Mouse (Mus musculus) myocyte (in vitro differentiated cells): ENCODE results near the gene Gm42688. TPM values are rescaled to one million over a fixed set of nuclear protein-coding genes. Genes with fewer than 3 reads are reported as not detected.
A peak's percentile ranks its signal among the peaks of the same experiment; 100 is the strongest.
"Not testable (repeated sequence)": the region's sequence is repeated elsewhere in the genome, so short reads cannot be mapped to it uniquely, and the experiment has no call there.

Source experiments
- H3K27me3 ChIP-seq: one replicate; pipeline ENCODE4 v1.6.1; 2011; ENCODE audit not compliant: control insufficient read depth, insufficient read depth, insufficient read length
- H3K36me3 ChIP-seq: one replicate; pipeline ENCODE4 v1.6.1; 2011; ENCODE audit not compliant: control insufficient read depth, insufficient read depth
- H3K4me2 ChIP-seq: one replicate; pipeline ENCODE4 v1.6.1; 2011; ENCODE audit warnings: low read depth, control low read depth
- H3K4me3 ChIP-seq: one replicate; pipeline ENCODE4 v1.5.1; 2011; ENCODE audit warnings: mild to moderate bottlenecking, control low read depth, moderate library complexity
- H3K79me2 ChIP-seq: one replicate; pipeline ENCODE4 v1.6.1; 2011; ENCODE audit not compliant: control insufficient read depth, insufficient read depth
- H3ac ChIP-seq: one replicate; pipeline ENCODE4 v1.6.1; 2011; ENCODE audit not compliant: control insufficient read depth, insufficient read length
- CEBPB ChIP-seq: IDR thresholded peaks from 2 replicates; pipeline ENCODE4 v1.6.1; 2011; ENCODE audit warnings: mild to moderate bottlenecking, moderate library complexity; ENCODE audit not compliant: poor library complexity, insufficient read depth, severe bottlenecking
- E2F4 ChIP-seq: IDR thresholded peaks from one replicate; pipeline ENCODE4 v1.6.1; 2011; ENCODE audit warnings: mild to moderate bottlenecking, control low read depth, moderate library complexity; ENCODE audit not compliant: insufficient read depth
- MAX ChIP-seq: IDR thresholded peaks from one replicate; pipeline ENCODE4 v1.6.1; 2011; ENCODE audit warnings: low read depth, mild to moderate bottlenecking, control low read depth
- MYOD1 ChIP-seq, 3 experiments: IDR thresholded peaks; one replicate each; pipeline ENCODE4 v1.6.1; 2011; ENCODE audit warnings: control low read depth in 2 of 3, low read depth in 2 of 3, mild to moderate bottlenecking in 2 of 3, moderate library complexity in 1 of 3; ENCODE audit not compliant: insufficient read length in 2 of 3, control insufficient read depth in 1 of 3
- MYOG ChIP-seq, 3 experiments: IDR thresholded peaks; one replicate each; pipeline ENCODE4 v1.6.1; 2011; ENCODE audit warnings: control low read depth in 2 of 3, low read depth in 2 of 3, mild to moderate bottlenecking in 2 of 3; ENCODE audit not compliant: insufficient read length in 2 of 3, control insufficient read depth in 1 of 3, insufficient read depth in 1 of 3
- POLR2A ChIP-seq: IDR thresholded peaks from one replicate; pipeline ENCODE4 v1.6.1; 2011; ENCODE audit warnings: low read depth, mild to moderate bottlenecking, control low read depth, moderate library complexity; ENCODE audit not compliant: insufficient read length
- POLR2AphosphoS2 ChIP-seq: IDR thresholded peaks from one replicate; pipeline ENCODE4 v1.6.1; 2011; ENCODE audit warnings: low read depth, control low read depth; ENCODE audit not compliant: insufficient read length
- REST ChIP-seq: IDR thresholded peaks from one replicate; pipeline ENCODE4 v1.6.1; 2011; ENCODE audit warnings: mild to moderate bottlenecking, control low read depth, moderate library complexity; ENCODE audit not compliant: insufficient read depth, insufficient read length
- SRF ChIP-seq: IDR thresholded peaks from one replicate; pipeline ENCODE4 v1.6.1; 2011; ENCODE audit warnings: low read depth; ENCODE audit not compliant: control insufficient read depth, insufficient read length
- TCF12 ChIP-seq: IDR thresholded peaks from one replicate; pipeline ENCODE4 v1.6.1; 2011; ENCODE audit warnings: mild to moderate bottlenecking, control low read depth; ENCODE audit not compliant: poor library complexity, insufficient read depth, severe bottlenecking
- TCF3 ChIP-seq: IDR thresholded peaks from one replicate; pipeline ENCODE4 v1.6.1; 2011; ENCODE audit warnings: low read depth, control low read depth; ENCODE audit not compliant: insufficient read length
- USF1 ChIP-seq: IDR thresholded peaks from one replicate; pipeline ENCODE4 v1.6.1; 2011; ENCODE audit warnings: low read depth, mild to moderate bottlenecking, control low read depth, moderate library complexity
- polyA plus RNA-seq: library from polyadenylated mRNA; unstranded; fragments of >200 nt; fragmentation: generic; extraction: Trizol; gene quantifications from one replicate; pipeline ENCODE4 v1.2.1, GENCODE M21; 2012; ENCODE audit warnings: missing spikeins

Gene Gm42688
- polyA plus RNA-seq, 1 experiment, result 0.96 TPM

DNA sequence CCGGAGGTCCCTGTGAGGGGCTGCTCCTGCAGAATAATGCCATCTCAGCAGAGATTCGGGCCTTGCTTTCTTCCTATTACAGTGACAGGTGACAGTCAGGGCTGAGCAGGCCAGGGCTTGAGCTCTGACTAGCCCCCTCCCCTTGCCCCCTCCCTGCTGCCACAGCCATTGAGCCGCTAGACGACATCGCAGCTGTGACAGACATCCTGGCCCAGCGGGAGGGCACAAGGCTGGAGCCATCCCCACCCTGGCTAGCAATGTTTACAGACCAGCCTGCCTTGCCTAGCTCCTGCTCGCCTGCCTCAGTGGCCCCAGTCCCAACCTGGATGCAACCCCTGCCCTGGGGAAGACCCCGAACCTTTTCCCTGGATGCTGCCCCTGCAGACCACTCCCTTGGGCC lies 50.3 kb downstream of the Gm42688 start:
- no peak overlapping the region for H3K4me2 ChIP-seq

DNA sequence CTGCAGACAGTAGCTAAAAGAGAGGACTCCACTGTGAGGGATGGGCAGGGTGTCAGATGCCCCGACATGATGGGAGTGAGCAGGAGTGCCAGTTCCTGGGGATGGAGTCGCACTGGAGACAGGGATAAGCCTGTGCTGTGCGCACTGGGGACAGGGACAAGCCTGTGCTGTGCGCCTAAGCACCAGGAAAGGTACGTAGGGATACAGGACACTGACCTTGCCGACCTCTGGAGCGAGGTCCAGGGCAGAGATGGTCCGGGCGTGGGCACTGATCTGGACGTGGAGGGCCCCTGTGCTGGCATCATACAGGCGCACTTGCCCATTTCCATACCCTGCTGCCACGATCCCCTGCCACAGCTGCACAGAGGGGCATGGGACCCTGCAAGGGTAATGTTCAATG lies 51.6 kb downstream of the Gm42688 start:
- peaks cover 9% of the 10 kb centered on the region for H3K36me3 ChIP-seq
- TF ChIP-seq E2F4, result no peak
- TF ChIP-seq POLR2A, result peak; percentile 25
- no peak for TF ChIP-seq TCF12
- peak; percentile 81 for TF ChIP-seq POLR2AphosphoS2

More for the DNA sequence above, 50.3 kb downstream of the Gm42688 start:
- no peak for TF ChIP-seq POLR2A
- TF ChIP-seq MYOG (IDR thresholded peaks at IDR 0.05; ENCODE audit: control insufficient read depth in 1 of 3, insufficient read depth in 1 of 3, insufficient read length in 2 of 3, low read depth in 2 of 3), result no peak
- no peak for TF ChIP-seq SRF
- no peak for TF ChIP-seq TCF12
- TF ChIP-seq USF1, result no peak
- TF ChIP-seq MAX, result no peak
- TF ChIP-seq REST, result no peak
- TF ChIP-seq TCF3, result no peak
- TF ChIP-seq E2F4, result no peak
- no peak for TF ChIP-seq CEBPB
- no peak for TF ChIP-seq POLR2AphosphoS2
- no peak for TF ChIP-seq MYOD1 (IDR thresholded peaks at IDR 0.05; ENCODE audit: control insufficient read depth in 1 of 3, insufficient read length in 2 of 3, low read depth in 2 of 3)
- H3K27me3 ChIP-seq, result no peaks in the 10 kb centered on the region
- H3K4me3 ChIP-seq, result no peak overlapping the region
- H3K79me2 ChIP-seq, result no peaks in the 10 kb centered on the region
- peaks cover 10% of the 10 kb centered on the region for H3K36me3 ChIP-seq
- H3ac ChIP-seq, result no peak overlapping the region

DNA sequence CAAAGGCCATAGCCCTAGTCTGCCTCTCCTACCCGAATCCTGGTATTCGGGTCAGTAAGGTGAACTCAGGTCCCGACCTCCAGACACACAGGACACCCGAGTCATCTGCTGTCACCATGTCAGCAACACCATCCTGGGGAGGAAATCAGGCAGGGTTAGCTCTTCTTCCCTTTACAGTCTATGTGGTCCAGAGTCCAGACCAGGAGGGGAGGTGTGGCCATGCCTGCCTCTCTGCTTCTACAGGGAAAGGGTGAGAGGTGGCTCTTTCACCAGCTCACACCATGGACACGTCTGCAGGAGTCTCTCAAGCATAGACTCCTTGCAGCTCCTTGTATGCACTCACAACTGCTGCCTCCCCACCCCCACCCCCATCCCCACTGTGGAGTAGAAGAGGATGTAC lies 52.1 kb downstream of the Gm42688 start:
- peaks cover 9% of the 10 kb centered on the region for H3K36me3 ChIP-seq
- no peaks in the 10 kb centered on the region for H3K79me2 ChIP-seq
- H3ac ChIP-seq, result no peak overlapping the region
- no peak overlapping the region for H3K4me2 ChIP-seq
- TF ChIP-seq POLR2AphosphoS2, result peak; percentile 8
- no peak for TF ChIP-seq MYOG (IDR thresholded peaks at IDR 0.05; ENCODE audit: control insufficient read depth in 1 of 3, insufficient read depth in 1 of 3, insufficient read length in 2 of 3, low read depth in 2 of 3)
- H3K4me3 ChIP-seq, result no peak overlapping the region
- H3K27me3 ChIP-seq, result no peaks in the 10 kb centered on the region

More for the DNA sequence above, 51.6 kb downstream of the Gm42688 start:
- Histone ChIP-seq H3K27me3 (no peaks in the 10 kb centered on the region), H3ac (no peak overlapping the region), H3K4me2 (no peak overlapping the region), H3K79me2 (no peaks in the 10 kb centered on the region), H3K4me3 (no peak overlapping the region)

DNA sequence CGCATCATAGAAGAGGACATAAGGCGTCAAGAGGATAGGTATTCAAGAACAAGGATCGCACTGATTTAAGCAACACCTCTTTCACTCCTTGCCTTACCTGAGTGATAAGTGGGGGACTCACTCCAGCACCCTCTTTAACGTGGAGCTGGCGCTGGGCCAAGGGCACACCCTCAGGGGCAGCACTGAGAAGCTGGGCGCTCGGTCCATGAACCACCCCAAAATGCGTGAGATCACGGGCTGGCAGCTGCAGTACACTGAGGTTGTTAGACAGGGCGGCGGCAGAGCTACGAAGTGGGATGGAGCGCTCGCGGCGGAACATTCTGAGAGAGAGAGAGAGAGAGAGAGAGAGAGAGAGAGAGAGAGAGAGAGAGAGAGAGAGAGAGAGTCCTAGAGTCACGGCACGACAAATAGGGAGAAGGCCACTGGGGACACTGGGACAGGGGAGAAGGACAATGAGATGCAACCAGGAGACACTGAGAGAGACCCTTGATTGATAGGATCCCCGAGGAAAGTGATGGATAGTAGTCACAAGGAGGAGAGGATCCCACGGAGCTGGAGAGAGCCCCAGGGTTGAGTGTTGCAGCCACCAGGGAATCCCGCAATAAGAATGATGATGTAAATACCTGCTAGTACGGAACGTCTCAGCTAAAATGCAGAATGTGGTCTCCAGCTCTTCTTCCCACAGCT lies 54.3 kb downstream of the Gm42688 start:
- Histone ChIP-seq H3K4me3 (peak overlapping the region; percentile 58), H3K79me2 (no peaks in the 10 kb centered on the region), H3K27me3 (no peaks in the 10 kb centered on the region), H3K4me2 (peak overlapping the region; percentile 89), H3ac (no peak overlapping the region), H3K36me3 (peaks cover 4% of the 10 kb centered on the region)
- TF ChIP-seq USF1, result no peak
- no peak for TF ChIP-seq MYOD1 (IDR thresholded peaks at IDR 0.05; ENCODE audit: control insufficient read depth in 1 of 3, insufficient read length in 2 of 3, low read depth in 2 of 3)
- no peak for TF ChIP-seq POLR2AphosphoS2
- TF ChIP-seq REST, result no peak
- TF ChIP-seq TCF3, result no peak
- no peak for TF ChIP-seq SRF
- TF ChIP-seq TCF12, result no peak
- no peak for TF ChIP-seq CEBPB
- no peak for TF ChIP-seq POLR2A
- TF ChIP-seq E2F4, result no peak
- TF ChIP-seq MYOG (IDR thresholded peaks at IDR 0.05; ENCODE audit: control insufficient read depth in 1 of 3, insufficient read depth in 1 of 3, insufficient read length in 2 of 3, low read depth in 2 of 3), result no peak
- no peak for TF ChIP-seq MAX

DNA sequence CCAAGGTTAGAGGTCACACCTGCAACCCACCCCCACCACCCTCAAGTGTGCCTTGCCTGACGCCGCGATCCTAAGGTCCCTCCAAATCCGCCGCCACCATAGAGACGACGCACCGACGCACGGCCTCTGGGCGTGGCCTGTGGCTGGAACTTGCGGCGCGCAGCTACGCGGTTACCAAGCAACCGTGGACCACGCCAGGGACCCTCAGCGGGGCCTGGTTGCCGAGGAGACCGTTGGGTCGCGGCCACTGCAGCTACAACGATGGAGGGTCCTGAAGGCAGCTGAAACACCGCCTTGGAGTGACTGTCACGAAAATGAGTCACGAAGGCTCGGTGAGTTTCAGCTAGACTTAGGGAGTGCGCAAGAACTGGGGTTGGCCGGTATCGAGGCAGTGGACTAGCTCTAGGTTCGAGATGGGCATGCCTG lies 54.9 kb downstream of the Gm42688 start, which contains the start of the genes Wdr54 and 1700003E16Rik:
Wdr54 (minus strand) TSS at position 139 of the 426 bp plus-strand sequence.
1700003E16Rik (plus strand) TSS at position 146 of the 426 bp plus-strand sequence.
- peaks cover 3% of the 10 kb centered on the region for H3K36me3 ChIP-seq
- H3K79me2 ChIP-seq, result no peaks in the 10 kb centered on the region
- TF ChIP-seq E2F4 (peak; percentile 20), MAX (no peak), SRF (no peak), MYOD1 (IDR thresholded peaks at IDR 0.05; ENCODE audit: control insufficient read depth in 1 of 3, insufficient read length in 2 of 3, low read depth in 2 of 3) (no peak), POLR2AphosphoS2 (peak; percentile 79), CEBPB (no peak), POLR2A (peak; percentile 60)
- peaks cover 5% of the 10 kb centered on the region for H3K27me3 ChIP-seq
- peak within 1 kb of the TSS; percentile 58 for H3K4me3 ChIP-seq
- no peak within 1 kb of the TSS for H3ac ChIP-seq
- peak within 1 kb of the TSS; percentile 89 for H3K4me2 ChIP-seq

DNA sequence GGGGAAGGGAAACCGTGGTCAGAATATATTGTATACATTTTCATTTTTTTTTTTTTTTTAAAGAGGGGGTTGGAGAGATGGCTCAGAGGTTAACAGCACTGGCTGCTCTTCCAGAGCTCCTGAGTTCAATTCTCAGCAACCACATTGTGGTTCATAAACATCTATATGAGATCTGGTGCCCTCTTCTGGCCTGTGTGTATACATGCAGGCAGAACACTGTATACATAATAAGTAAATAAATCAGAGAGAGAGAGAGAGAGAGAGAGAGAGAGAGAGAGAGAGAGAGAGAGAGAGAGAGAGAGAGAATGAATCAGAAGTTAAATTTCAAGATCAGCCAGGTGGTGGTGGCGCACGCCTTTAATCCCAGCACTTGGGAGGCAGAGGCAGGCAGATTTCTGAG lies 58.0 kb downstream of the Gm42688 start:
- not testable (repeated sequence) for H3K79me2 ChIP-seq, H3K4me2 ChIP-seq, H3K4me3 ChIP-seq, H3K36me3 ChIP-seq, H3ac ChIP-seq
- H3K27me3 ChIP-seq, result peaks cover 12% of the 10 kb centered on the region
